ENCODE assay signal across 26 mouse cellular contexts in the genomic region with DNA sequence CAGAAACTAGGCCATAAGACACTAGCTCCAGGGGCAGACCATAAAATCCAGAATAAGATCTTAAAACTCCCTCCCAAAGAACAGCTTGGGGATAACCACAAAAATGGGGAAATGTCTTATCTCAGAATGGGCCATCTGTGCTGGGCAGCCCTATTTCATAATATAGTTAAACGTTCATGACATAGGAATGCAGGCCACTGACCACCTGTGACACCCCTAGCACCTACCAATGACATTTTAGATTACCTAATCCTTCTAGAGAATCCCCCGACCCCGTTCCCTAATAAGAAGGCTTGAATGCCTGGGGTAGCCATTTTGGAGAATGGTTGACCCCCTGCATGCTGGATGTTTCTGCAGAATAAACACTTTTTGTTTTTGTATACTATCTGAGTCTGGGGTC.
"Had no signal": no experiment of that assay in that cellular context is flagged by ENCODE, and none has a peak within 500 bp of the region (broad histone marks: within the 10 kb centered on the region; RNA-seq: fewer than 3 reads in every experiment).

No protein-coding gene starts in this region.

- H3K9me3 ChIP-seq: heart, embryonic 10.5 days; intestine, embryonic 15.5 days; limb, embryonic 10.5 days; liver, embryonic 15.5 days had no signal

- H3K36me3 ChIP-seq: heart, embryonic 10.5 days; heart, embryonic 12.5 days; hindbrain, embryonic 10.5 days; hindbrain, embryonic 12.5 days; intestine, embryonic 15.5 days; limb, embryonic 10.5 days; limb, embryonic 12.5 days; liver, embryonic 13.5 days; liver, embryonic 15.5 days had no signal

- H3K4me3 ChIP-seq: heart, embryonic 10.5 days; heart, embryonic 12.5 days; hindbrain, embryonic 10.5 days; hindbrain, embryonic 12.5 days; intestine, embryonic 15.5 days; layer of hippocampus, adult 2 months; left cerebral cortex, adult 2 months; limb, embryonic 10.5 days; limb, embryonic 12.5 days; liver, embryonic 13.5 days; liver, embryonic 15.5 days had no signal

- H3K27ac ChIP-seq: heart, embryonic 10.5 days; hindbrain, embryonic 10.5 days; hindbrain, embryonic 12.5 days; hindbrain, embryonic 14.5 days; intestine, embryonic 15.5 days; layer of hippocampus, adult 2 months; left cerebral cortex, adult 2 months; limb, embryonic 10.5 days; limb, embryonic 12.5 days; liver, embryonic 13.5 days; liver, embryonic 15.5 days had no signal

- H3K27me3 ChIP-seq: heart, embryonic 12.5 days; hindbrain, embryonic 12.5 days; intestine, embryonic 15.5 days; limb, embryonic 12.5 days; liver, embryonic 13.5 days; liver, embryonic 15.5 days had no signal

- H3K9ac ChIP-seq: heart, embryonic 12.5 days; hindbrain, embryonic 12.5 days; hindbrain, embryonic 14.5 days; intestine, embryonic 15.5 days; limb, embryonic 12.5 days; liver, embryonic 13.5 days; liver, embryonic 15.5 days had no signal

- DNase-seq: gastrocnemius, postnatal 14 days; gastrocnemius, postnatal 36 days; heart, adult 18-20 months; heart, postnatal 10 days; heart, postnatal 4 days; kidney, adult 18-20 months; kidney, adult 8-10 months; kidney, postnatal 10 days; kidney, postnatal 25 days; kidney, postnatal 4 days; liver; liver, embryonic 13.5 days had no signal

- H3K4me1 ChIP-seq: heart, embryonic 12.5 days; hindbrain, embryonic 10.5 days; hindbrain, embryonic 12.5 days; intestine, embryonic 15.5 days; limb, embryonic 10.5 days; limb, embryonic 12.5 days had no signal

- ATAC-seq: hindbrain, embryonic 16.5 days; inflammation-experienced regulatory T-cells, adult 6 months; intestine, embryonic 15.5 days; intestine, postnatal 0 days had no signal
